ENCODE assay signal across 19 mouse cellular contexts in the genomic region with DNA sequence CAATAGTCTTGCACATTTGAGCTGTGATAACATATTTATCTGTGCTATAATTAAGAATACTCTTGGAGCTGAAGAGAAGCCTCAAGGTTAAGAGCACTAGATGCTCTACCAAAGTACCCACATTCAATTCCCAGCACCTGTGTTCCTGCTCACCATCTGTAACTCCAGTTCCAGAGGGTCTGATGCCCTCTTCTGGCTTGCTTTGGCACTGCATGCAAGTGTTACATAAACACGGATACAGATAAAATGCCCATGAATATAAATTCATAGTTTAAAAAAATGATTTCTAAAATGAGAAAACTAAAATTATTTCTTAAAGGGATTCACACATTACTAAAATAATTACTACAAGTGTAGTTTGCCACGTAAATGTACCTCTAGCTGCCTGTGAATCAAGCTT.
DNase-seq lines count a peak whose midpoint lies in the region; ATAC-seq and TF ChIP-seq lines count a peak whose summit lies in the region.
"Had no signal": no experiment of that assay in that cellular context is flagged by ENCODE, and none has a peak within 500 bp of the region (broad histone marks: within the 10 kb centered on the region; RNA-seq: fewer than 3 reads in every experiment).

No protein-coding gene starts in this region.

- no peak overlapping the region for H3K4me2 ChIP-seq in forebrain, postnatal 0 days (ENCODE audit: low read depth)
- no peak overlapping the region for H3K4me2 ChIP-seq in forebrain, embryonic 15.5 days (replicated peaks)
- H3K4me2 ChIP-seq in kidney, postnatal 0 days (ENCODE audit: low read length), result no peak overlapping the region
- H3K4me2 ChIP-seq: limb, embryonic 13.5 days; midbrain, embryonic 15.5 days had no signal

- H3K4me3 ChIP-seq in forebrain, postnatal 0 days (ENCODE audit: low read depth, low read length), result no peak overlapping the region
- no peak overlapping the region for H3K4me3 ChIP-seq in forebrain, embryonic 15.5 days
- no peak overlapping the region for H3K4me3 ChIP-seq in kidney, postnatal 0 days (replicated peaks; ENCODE audit: low read depth, low read length)
- H3K4me3 ChIP-seq: limb, embryonic 13.5 days; midbrain, embryonic 15.5 days had no signal

- no peaks in the 10 kb centered on the region for H3K36me3 ChIP-seq in forebrain, postnatal 0 days (ENCODE audit: insufficient read depth)
- H3K36me3 ChIP-seq in forebrain, embryonic 15.5 days, result no peaks in the 10 kb centered on the region
- H3K36me3 ChIP-seq in kidney, postnatal 0 days (ENCODE audit: insufficient read depth, low read length), result no peaks in the 10 kb centered on the region
- H3K36me3 ChIP-seq: limb, embryonic 13.5 days; midbrain, embryonic 15.5 days had no signal

- no peaks in the 10 kb centered on the region; the same call in 1 of the 2 replicates for H3K4me1 ChIP-seq in forebrain, postnatal 0 days (ENCODE audit: insufficient read depth)
- peaks cover 8% of the 10 kb centered on the region; the same call in 1 of the 2 replicates for H3K4me1 ChIP-seq in forebrain, embryonic 15.5 days
- no peaks in the 10 kb centered on the region for H3K4me1 ChIP-seq in kidney, postnatal 0 days (replicated peaks; ENCODE audit: insufficient read depth, low read length)

- H3K27ac ChIP-seq in forebrain, postnatal 0 days (ENCODE audit: low read depth, low read length), result no peak overlapping the region
- no peak overlapping the region for H3K27ac ChIP-seq in forebrain, embryonic 15.5 days (replicated peaks)
- H3K27ac ChIP-seq in kidney, postnatal 0 days, result no peak overlapping the region
- H3K27ac ChIP-seq: limb, embryonic 13.5 days; liver, embryonic 14.5 days; midbrain, embryonic 15.5 days had no signal

- H3K27me3 ChIP-seq in forebrain, postnatal 0 days (ENCODE audit: insufficient read depth, low read length), result no peaks in the 10 kb centered on the region
- no peaks in the 10 kb centered on the region for H3K27me3 ChIP-seq in forebrain, embryonic 15.5 days
- no peaks in the 10 kb centered on the region for H3K27me3 ChIP-seq in kidney, postnatal 0 days (ENCODE audit: insufficient read depth, low read length)
- H3K27me3 ChIP-seq: midbrain, embryonic 15.5 days had no signal

- ATAC-seq in forebrain, postnatal 0 days, result no peak
- ATAC-seq in forebrain, embryonic 15.5 days (replicated peaks), result no peak
- no peak for ATAC-seq in kidney, postnatal 0 days (replicated peaks; ENCODE audit: low FRiP score, low read depth)
- no peak for ATAC-seq in activated CD4-positive, CD25-positive, alpha-beta regulatory T cell, adult 4 months
- no peak for ATAC-seq in inflammation-experienced regulatory T-cells, adult 6 months
- ATAC-seq: forebrain, embryonic 16.5 days; lung, postnatal 0 days; midbrain, embryonic 15.5 days had no signal

- WGBS in forebrain, postnatal 0 days, result 92% methylated on average over 2 of the region's 2 CpGs
- WGBS in forebrain, embryonic 15.5 days, result 95% methylated on average over 2 of the region's 2 CpGs
- WGBS in kidney, postnatal 0 days, result 89% methylated on average over 2 of the region's 2 CpGs

- peak; percentile 19; the same call in 1 of the 2 replicates for TF ChIP-seq CTCF in forebrain, postnatal 0 days (IDR thresholded peaks at IDR 0.05; ENCODE audit: low read depth)
- TF ChIP-seq CTCF in kidney, postnatal 0 days (IDR thresholded peaks at IDR 0.05; ENCODE audit: low read depth), result peak; percentile 23; the same call in 1 of the 2 replicates

- no peak overlapping the region for H3K9ac ChIP-seq in forebrain, postnatal 0 days
- no peak overlapping the region for H3K9ac ChIP-seq in forebrain, embryonic 15.5 days (replicated peaks)
- no peak overlapping the region for H3K9ac ChIP-seq in kidney, postnatal 0 days (ENCODE audit: low read depth, low read length)
- H3K9ac ChIP-seq: limb, embryonic 13.5 days; liver, embryonic 14.5 days; midbrain, embryonic 15.5 days had no signal

- no peaks in the 10 kb centered on the region for H3K9me3 ChIP-seq in forebrain, postnatal 0 days (ENCODE audit: low read length)
- H3K9me3 ChIP-seq in forebrain, embryonic 15.5 days, result no peaks in the 10 kb centered on the region
- no peaks in the 10 kb centered on the region for H3K9me3 ChIP-seq in kidney, postnatal 0 days (replicated peaks; ENCODE audit: low read length)
- H3K9me3 ChIP-seq: limb, embryonic 13.5 days; midbrain, embryonic 15.5 days had no signal

- DNase-seq in forebrain, postnatal 0 days, result no peak
- no peak for DNase-seq in kidney, postnatal 0 days (ENCODE audit: low spot score)
- DNase-seq in kidney, adult 18-20 months, result no peak
- peak; percentile 19 for DNase-seq in right cerebral cortex, postnatal 4 days
- DNase-seq in right cerebral cortex, adult 18-20 months, result no peak
- DNase-seq: adrenal gland, postnatal 25 days; cerebellum, adult 18-20 months; cerebellum, postnatal 25 days; embryo, embryonic 11 days; kidney, adult 9 months; thymus, postnatal 14 days had no signal
